Mouse (Mus musculus) kidney, adult 9 months (tissue): Measurements from ENCODE around the gene Prm2.
A peak's percentile ranks its signal among the peaks of the same experiment; 100 is the strongest.

Experiments
- DNase-seq: peaks from one replicate; pipeline ENCODE4 v3.0.0; 2022

Prm2 gene

DNA sequence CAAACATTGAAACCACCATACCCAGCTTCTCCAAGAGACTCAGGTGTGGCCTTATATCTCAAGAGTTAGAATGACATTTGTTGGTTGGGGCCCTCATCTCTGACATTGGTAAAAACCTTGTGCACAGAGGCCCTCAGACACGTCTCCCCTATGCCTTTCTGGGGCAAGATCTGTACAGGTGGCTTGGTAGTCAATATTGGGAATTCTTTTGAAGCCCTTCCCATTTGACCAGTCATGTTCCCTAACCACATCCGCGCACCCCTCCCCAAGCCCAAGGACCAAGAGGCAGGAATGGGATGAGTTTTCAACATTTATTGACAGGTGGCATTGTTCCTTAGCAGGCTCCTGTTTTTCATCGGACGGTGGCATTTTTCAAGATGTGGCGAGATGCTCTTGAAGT is at the start of gene Prm2:
TSS of gene Prm2 (minus strand) at position 101 of the 400 bp plus-strand sequence.
- no peak for DNase-seq

GRCm38 (mm10) chr16:10844319-10844670 is 48.4 kb upstream of the Prm2 start:
- DNase-seq, result peak; percentile 30

DNA sequence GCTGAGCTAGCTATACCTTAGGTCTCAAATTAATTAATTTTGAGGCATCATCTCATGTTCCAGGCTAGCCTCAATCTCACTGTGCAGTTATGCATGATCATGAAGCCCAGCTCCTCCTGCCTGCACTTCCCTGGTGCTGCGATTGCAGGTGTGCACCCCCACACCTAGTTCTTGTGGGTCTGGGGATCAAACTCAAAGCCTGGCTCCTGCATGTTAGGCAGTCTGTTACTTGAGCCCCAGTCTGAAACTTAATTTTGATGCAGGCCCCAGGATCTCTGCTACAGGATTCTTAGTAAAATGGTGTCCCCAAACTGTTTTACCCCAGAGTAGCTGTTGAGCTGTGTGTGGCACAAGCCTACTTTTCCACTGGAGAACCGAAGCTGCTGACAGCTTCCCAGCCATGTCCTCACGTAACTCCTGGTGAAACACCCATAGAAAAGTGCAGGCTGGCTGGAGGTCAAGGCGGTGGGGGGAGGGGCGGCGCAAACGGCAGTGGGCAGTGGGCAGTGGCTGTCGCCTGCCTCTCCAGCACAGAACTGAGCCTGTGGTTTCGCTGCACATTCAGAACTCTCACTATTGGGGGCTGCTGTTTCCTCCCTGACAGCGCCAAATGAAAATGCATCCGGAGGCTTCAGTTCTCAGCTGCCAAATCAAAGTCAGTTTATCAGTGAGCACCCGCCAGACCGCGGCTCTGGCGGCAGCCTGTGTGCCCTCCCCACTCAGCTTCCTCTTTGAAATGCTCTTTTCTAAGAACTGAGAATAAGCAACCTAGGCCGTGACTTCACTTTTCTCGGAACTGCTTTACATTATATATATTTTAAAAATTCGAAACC is 47.8 kb upstream of the Prm2 start:
- DNase-seq, result peak; percentile 28

DNA sequence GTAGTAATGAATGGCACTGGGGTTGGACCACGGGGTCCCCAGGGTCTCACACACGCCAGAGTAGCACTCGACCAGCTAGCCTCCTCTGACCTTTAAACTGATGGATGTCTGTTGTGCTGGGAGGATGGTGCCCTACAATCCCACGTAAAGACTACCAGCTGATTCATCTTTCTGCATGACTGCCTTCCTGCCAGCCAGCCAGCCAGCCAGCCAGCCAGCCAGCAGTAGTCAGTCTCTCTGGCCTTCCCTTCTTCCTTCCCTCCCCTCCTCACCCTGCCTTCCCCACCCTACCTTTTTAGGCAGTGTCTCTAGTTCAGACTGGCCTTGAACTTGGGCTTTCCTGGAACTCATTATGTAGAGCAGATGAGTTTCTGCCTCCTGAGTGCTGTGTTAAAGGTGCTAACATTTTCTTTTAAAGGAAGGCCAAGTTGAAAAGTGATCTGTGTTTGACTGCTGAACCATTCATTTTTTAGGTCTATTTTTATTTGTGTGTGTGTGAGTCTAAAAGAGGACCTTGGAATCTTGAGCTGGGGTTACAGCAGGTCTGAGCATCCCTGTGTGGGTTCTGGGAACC is 46.4 kb upstream of the Prm2 start:
- DNase-seq, result peak; percentile 44

GRCm38 (mm10) chr16:10840018-10840417 is 44.1 kb upstream of the Prm2 start:
- DNase-seq, result no peak

DNA sequence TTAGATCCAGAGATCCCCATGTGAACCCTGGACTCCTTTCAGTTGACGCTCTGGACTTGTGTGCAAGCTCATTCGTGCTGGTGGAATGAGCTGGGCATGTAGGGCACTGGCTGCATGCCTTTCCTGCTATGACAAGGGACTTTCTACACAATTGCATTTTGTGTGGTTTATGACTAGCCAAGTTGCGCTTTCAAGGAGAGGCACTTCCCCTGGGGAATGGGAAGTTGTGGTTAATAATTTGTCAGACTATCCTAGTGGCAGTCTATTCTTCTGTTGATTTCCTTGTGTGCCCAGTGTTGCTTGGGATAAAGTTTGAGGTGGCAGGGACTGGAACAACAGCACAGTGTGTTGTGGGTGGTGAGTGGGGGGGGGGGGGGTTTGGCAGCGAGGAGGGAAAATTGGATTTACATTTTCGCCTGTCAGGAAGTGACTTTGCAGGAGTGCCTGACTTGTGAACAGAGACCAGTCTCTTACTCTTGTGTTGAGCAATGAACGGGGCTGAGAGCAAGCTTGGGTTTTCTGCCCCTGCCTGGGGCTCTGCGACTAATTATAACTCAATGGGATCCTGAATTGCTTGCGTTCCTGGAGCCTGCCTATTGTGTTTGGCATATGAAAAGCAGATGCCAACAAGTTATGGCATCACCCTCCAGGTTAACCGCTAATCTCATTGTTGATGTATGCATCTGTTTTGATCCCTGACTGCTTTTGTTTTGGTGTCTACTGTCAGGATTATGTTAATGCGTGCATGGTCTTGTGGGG is 42.7 kb upstream of the Prm2 start:
- DNase-seq, result peak; percentile 43

DNA sequence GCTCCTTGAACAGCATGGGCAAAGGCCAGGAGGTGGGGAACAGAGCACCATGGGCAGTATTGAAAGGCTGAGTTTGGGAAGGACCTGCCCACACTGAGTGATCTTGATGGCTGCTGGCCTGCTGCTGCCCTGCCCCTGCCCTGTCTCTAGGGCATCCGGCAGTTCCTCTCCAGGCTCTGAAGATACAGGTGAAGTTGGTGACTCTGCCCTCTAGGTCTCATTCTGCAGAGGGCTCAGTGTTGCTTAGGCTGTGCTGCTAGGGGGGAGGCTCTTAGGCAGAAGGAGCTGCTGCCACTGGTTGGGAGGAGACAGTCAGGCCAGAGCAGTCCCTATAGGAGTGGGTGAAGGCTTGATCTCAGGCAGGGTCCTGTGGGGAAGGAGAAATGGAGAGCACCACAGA is 42.0 kb upstream of the Prm2 start:
- DNase-seq, result no peak

- DNase-seq, result no peak
Observed at GRCm38 (mm10) chr16:10837250-10837649, 41.3 kb upstream of the Prm2 start.

DNA sequence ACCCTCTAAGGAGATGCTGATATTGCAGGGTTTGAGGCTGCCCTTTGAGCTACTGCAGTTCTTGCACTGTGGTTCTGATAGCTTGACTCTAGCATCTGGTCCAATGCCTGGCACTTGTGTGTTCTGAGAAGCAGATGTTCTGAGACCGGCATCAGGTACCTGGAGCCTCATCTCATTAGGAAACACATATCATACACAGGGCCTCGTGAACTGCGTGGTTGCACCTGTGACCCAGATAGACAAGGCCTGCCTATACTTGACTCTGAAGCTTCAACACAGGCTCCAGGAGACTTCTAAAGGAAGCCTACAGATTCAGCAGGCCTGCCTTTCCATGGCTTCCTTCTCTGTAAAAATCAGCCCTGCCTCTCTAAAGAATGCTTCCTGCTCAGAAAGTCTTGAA is 40.5 kb upstream of the Prm2 start:
- no peak for DNase-seq

GRCm38 (mm10) chr16:10834911-10835587 is 39.1 kb upstream of the Prm2 start, which contains the start of gene Rmi2:
Gene Rmi2 (plus strand): TSS chr16:10835059.
- peak; percentile 80 for DNase-seq

GRCm38 (mm10) chr16:10834542-10834910 is 38.6 kb upstream of the Prm2 start:
- no peak for DNase-seq

DNA sequence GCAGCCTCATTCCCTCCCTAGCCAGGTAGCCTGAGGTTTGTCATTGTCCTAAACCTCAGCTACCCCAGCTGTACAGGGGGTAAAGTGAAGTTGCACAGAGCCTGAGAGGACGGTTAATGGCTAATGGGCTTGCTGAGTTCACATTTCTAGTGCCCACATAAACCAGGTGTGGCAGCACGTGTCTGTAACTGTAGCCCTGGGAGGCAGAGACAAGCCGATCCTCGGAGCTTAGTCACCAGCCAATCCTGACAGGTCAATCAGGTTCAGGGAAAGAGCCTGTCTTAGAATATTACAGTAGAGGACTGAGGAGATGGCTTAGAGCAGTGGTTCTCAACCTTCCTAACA is 32.5 kb upstream of the Prm2 start:
- DNase-seq, result peak; percentile 71

- no peak for DNase-seq
Observed at GRCm38 (mm10) chr16:10827766-10828460, 32.0 kb upstream of the Prm2 start.

GRCm38 (mm10) chr16:10827269-10827668 is 31.3 kb upstream of the Prm2 start:
- DNase-seq, result no peak

DNA sequence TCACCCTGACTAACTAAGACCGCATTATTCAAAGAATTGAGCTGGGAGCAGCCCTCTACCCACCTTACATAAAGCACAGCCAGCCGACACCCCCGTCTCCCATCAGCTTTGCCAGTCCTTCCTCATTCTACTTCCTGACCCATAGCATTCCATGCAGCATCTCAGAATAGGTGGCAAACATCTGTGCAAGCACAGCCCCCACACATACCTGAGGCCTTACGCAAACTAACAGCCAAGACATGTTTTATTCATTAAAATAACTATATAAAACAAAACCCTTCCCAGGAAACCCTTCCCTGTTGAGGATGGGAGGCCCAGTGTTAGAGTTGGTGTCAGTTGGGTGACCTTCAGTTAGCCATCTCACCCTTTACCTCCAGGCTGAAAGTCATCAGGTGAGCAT is 29.9 kb upstream of the Prm2 start:
- DNase-seq, result no peak

DNA sequence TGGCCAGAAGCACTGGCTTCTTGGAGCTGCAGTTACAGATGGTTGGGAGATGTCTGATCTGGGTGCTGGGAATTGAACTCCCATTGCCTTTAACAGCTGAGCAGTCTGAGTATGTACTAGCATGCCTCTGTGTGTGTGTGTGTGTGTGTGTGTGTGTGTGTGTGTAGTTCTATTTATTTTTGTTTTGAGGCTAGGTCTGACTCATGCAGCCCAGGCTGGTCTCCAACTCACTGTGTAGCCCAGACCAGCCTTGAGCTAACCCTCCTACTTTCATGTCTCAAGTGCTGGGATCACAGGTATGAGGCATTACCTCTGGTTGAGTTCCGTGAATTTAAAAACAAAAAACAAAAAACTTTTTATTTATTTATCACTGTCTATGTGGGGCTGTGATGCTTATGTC is 28.6 kb upstream of the Prm2 start:
- DNase-seq, result no peak

DNA sequence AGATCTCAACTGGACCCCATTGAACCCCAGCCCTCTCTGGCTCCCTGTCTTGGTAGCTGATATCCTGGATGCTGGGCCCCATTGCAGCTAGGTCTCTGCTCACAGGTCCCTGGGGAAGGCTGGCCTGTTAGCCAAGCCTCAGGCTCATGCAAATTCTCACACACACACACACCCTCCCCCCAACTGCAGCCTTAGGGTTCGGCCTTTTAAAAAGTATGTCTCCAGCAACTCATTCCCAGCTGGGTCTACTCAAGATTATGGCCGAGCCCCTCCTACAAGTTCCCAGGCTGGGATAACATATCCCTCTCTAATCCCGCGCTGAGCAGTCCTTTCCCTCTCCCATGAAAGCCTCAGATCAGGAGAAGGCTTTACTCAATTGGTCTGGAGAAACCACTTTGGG is 25.5 kb upstream of the Prm2 start:
- DNase-seq, result no peak

DNA sequence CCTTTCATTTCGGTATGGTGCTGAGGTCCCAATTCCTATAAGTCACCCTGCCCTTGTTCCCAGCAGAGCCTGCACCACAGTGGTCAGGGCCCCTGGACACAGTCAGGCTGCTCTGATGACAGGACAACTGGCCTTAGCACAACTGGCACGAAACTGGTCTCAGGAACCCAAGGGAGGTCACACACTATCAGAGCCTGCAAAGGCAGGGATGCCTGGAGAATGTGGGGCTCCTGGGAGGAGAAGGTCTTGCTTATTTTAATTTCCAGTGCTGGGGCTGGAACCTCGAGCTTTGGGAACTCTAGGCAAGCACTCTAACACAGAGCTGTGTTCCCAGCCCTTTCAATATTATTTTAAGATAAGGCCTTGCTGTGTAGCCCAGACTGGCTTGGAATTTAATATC is 24.0 kb upstream of the Prm2 start:
- no peak for DNase-seq

- DNase-seq, result no peak
Observed at GRCm38 (mm10) chr16:10818579-10819135, 22.7 kb upstream of the Prm2 start.

DNA sequence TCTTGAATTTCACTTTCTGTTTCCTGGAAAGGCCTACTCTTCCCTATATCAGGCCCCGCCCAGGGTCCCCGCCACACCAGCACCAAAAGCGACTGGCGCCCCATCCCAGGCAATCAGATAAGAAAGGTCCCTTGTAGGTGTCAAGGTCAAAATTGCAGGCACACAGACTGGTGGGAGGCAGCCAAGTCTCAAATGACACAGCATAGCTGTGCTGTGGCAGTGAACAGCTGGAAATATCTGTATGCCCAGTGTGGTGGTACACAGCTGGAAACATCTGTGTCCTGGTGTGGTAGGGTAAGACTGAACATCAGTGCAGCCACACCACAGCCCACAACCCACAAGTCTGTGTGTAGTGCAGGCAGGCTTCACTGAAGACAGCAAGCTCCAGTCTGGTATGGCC is 18.9 kb upstream of the Prm2 start:
- no peak for DNase-seq

- DNase-seq, result no peak
Observed at GRCm38 (mm10) chr16:10813726-10814125, 17.8 kb upstream of the Prm2 start.

DNA sequence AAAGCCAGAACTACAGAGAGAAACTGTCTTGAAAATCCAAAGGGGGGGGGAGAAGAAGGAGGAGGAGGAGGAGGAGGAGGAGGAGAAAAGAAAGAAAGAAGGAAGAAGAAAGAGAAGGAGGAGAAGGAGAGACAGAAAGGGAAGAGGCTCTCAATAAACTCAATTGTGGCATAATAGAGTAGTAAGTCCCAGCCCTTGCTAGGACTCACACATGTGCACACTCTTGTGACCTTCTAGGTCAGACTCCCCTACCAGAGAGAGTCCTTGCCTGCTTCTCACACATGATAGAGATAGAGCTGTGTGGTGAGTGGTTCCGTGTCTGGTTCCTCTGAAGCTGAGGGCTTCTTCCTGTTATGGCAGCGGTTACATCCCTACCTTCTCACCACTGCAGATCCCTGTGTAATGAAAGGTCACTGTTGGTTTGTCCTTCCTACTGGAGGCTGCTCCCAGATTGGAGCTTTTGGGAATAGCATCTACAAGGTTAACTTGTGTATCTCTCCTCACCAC is 17.0 kb upstream of the Prm2 start, which contains the start of gene Gm11172:
TSS of gene Gm11172 (plus strand) at position 51 of the 507 bp plus-strand sequence.
- no peak for DNase-seq
